Mouse (Mus musculus): ENCODE data around the gene Vegfc.

Vegfc gene

DNA sequence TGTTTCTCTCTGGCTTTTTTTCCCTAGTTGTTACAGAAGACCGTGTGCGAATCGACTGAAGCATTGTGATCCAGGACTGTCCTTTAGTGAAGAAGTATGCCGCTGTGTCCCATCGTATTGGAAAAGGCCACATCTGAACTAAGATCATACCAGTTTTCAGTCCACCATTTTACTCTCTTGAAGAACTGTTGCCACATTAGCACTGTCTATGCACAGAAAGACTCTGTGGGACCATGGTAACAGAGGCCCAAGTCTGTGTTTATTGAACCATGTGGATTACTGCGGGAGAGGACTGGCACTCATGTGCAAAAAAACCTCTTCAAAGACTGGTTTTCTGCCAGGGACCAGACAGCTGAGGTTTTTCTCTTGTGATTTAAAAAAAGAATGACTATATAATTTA, 108.5 kb downstream of the Vegfc start:
- DNase-seq (ENCODE audit: low spot score): no peak

DNA sequence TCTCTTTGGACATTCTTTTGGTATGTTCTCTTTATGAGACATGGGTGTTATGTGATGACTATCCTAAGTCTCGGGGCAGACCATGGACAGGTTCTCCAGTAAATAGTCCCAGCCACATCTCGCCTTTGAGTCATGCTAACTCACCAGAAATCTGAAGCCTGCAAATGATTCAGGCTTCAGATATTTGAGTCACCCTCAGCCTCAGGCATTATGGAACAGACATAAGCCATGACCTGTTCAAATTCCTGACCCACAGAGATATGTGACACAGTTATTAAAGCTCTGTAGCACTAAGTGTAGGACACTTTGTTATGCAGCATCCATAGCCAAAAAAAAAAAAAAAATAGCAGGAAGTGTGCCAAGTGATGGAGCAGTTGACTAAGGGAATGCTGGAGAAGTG, 138.8 kb downstream of the Vegfc start:
- DNase-seq (ENCODE audit: low spot score): no peak

DNA sequence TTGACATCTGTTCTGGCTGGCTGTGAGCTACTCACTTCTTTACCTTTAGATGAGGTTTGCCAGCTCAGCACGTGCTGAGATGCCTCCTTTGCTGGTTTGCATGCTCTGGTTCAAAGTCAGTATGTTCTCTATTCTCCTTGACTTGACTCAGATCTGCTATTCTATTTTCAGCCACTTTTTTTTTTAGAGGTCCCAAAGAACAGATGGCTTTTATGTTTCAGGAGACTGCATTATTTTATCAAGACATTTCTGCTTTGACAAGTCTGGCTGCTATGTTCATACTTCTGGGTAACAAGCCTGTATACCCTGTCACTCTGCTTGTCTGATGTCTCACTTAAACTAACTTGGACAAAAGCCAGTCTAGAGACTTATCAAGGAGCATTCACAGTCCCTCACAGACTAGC, 151.4 kb downstream of the Vegfc start:
- DNase-seq (ENCODE audit: low spot score): no peak

DNA sequence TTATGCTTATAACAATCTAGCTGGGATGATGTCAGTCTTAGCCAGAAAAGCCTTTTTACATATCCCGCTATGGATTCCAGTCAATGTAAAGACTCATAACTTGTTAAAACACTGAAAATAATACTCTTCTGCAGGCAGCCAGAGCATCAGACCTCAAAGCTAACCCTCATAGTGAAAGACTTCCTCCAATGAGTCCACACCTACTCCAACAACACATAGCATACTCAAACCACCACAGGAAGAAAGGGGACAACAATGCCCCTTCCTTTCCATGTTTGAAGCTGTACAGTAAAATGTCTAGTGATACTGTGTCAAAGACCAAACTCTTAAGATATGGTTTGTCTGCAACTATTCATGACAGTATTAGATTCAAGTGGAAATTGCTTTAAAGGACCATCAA, 153.2 kb downstream of the Vegfc start:
- no peak for DNase-seq (ENCODE audit: low spot score)

DNA sequence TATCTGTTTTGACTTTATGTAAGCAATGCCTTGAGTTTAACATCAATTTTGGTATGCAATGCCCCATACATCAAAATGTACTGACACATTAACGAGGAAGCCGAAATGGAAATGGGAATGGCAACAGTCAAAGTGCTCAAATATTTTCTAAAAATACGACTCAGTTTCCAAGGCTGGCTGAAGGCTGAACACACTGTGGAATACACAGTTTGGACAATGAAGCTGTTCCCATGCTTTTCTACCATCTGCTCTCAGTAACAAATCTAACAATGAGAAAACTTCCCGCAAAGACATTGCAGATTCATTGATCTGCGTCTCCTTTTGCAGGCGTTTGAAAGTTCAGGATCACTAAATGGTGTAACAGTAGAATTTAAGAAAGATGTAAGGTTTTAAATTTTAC, 155.9 kb downstream of the Vegfc start:
- no peak for DNase-seq (ENCODE audit: low spot score)
